ENCODE assay signal across 8 mouse cellular contexts in the genomic region with DNA sequence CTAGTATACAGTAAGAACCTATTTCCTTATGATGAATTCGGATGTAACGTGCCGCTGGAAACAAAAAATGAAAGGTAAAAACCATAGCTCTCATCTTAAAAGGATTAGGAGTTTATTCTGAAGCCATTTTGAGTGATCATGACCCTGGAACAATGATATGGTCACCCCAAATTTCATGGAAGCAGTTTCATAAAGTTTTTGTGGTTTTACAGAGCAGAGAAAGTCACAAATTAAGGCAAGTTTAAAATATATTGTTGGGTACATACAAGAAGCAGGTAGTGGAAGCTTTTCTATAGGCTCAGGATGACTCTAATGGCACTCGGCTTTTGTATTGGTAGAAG. TPM values are rescaled to one million over a fixed set of nuclear protein-coding genes. Genes with fewer than 3 reads are reported as not detected.
DNase-seq lines count a peak whose midpoint lies in the region; ATAC-seq and TF ChIP-seq lines count a peak whose summit lies in the region.

No protein-coding gene starts in this region.

- 31% methylated on average over 4 of the region's 4 CpGs for WGBS in liver, adult 2 months
- WGBS in embryonic facial prominence, embryonic 15.5 days: 24% methylated on average over 4 of the region's 4 CpGs
- WGBS in limb, embryonic 12.5 days: 35% methylated on average over 4 of the region's 4 CpGs
- WGBS in neural tube, embryonic 15.5 days: 28% methylated on average over 4 of the region's 4 CpGs
- 11% methylated on average over 4 of the region's 4 CpGs for WGBS in thymus, adult 2 months

- H3K27ac ChIP-seq in liver, adult 2 months (replicated peaks; ENCODE audit: insufficient read depth, low read depth, low read length): peak overlapping the region; percentile 97; the same call in 1 of the 2 replicates
- peak overlapping the region; percentile 98 for H3K27ac ChIP-seq in embryonic facial prominence, embryonic 15.5 days (replicated peaks)
- peak overlapping the region; percentile 97 for H3K27ac ChIP-seq in limb, embryonic 12.5 days
- H3K27ac ChIP-seq in neural tube, embryonic 15.5 days (replicated peaks): peak overlapping the region; percentile 96
- no peak overlapping the region for H3K27ac ChIP-seq in thymus, adult 2 months (ENCODE audit: control insufficient read depth, insufficient read depth, low read length)

- H3K27me3 ChIP-seq in liver, adult 2 months (ENCODE audit: control insufficient read depth, insufficient read depth, low read length): no peaks in the 10 kb centered on the region
- H3K27me3 ChIP-seq in embryonic facial prominence, embryonic 15.5 days: no peaks in the 10 kb centered on the region
- no peaks in the 10 kb centered on the region for H3K27me3 ChIP-seq in limb, embryonic 12.5 days
- H3K27me3 ChIP-seq in neural tube, embryonic 15.5 days (replicated peaks): no peaks in the 10 kb centered on the region
- H3K27me3 ChIP-seq in thymus, adult 2 months (ENCODE audit: control insufficient read depth, insufficient read depth, low read length): no peaks in the 10 kb centered on the region

- H3K9me3 ChIP-seq in embryonic facial prominence, embryonic 15.5 days (replicated peaks): no peaks in the 10 kb centered on the region
- no peaks in the 10 kb centered on the region for H3K9me3 ChIP-seq in limb, embryonic 12.5 days
- H3K9me3 ChIP-seq in neural tube, embryonic 15.5 days (replicated peaks): no peaks in the 10 kb centered on the region

- peak overlapping the region; percentile 86 for H3K9ac ChIP-seq in liver, adult 2 months (ENCODE audit: low read depth, low read length)
- H3K9ac ChIP-seq in embryonic facial prominence, embryonic 15.5 days: no peak overlapping the region
- peak overlapping the region; percentile 75; the same call in 1 of the 2 replicates for H3K9ac ChIP-seq in limb, embryonic 12.5 days (replicated peaks)
- peak overlapping the region; percentile 72 for H3K9ac ChIP-seq in neural tube, embryonic 15.5 days (replicated peaks)

- peak overlapping the region; percentile 75 for H3K4me3 ChIP-seq in liver, adult 2 months (ENCODE audit: insufficient read depth, low read depth, low read length)
- peak overlapping the region; percentile 68 for H3K4me3 ChIP-seq in embryonic facial prominence, embryonic 15.5 days (replicated peaks)
- H3K4me3 ChIP-seq in limb, embryonic 12.5 days (replicated peaks): peak overlapping the region; percentile 58
- peak overlapping the region; percentile 69 for H3K4me3 ChIP-seq in neural tube, embryonic 15.5 days (replicated peaks)
- H3K4me3 ChIP-seq in thymus, adult 2 months (ENCODE audit: control insufficient read depth, insufficient read depth, low read length): no peak overlapping the region

- DNase-seq in liver, adult 2 months (ENCODE audit: extremely low read depth, low read depth, low spot score): no peak
- DNase-seq in liver: no peak
- no peak for DNase-seq in thymus, adult 2 months
- DNase-seq in natural killer cell, adult 2 months (ENCODE audit: low spot score in 2 of 2): no peak
- DNase-seq in left cerebral cortex, adult 18-20 months (ENCODE audit: low spot score in 2 of 2): no peak

- peak overlapping the region; percentile 47 for H3K4me2 ChIP-seq in embryonic facial prominence, embryonic 15.5 days (replicated peaks)
- peak overlapping the region; percentile 52 for H3K4me2 ChIP-seq in limb, embryonic 12.5 days
- peak overlapping the region; percentile 62 for H3K4me2 ChIP-seq in neural tube, embryonic 15.5 days

- TF ChIP-seq CTCF in liver, adult 2 months (IDR thresholded peaks at IDR 0.05; ENCODE audit: low read depth, low read length): no peak
- TF ChIP-seq CTCF in thymus, adult 2 months (IDR thresholded peaks at IDR 0.05; ENCODE audit: borderline replicate concordance, control insufficient read depth, extremely low read depth, insufficient read depth, low read length, poor library complexity): no peak

- no peaks in the 10 kb centered on the region for H3K79me2 ChIP-seq in liver, adult 2 months (ENCODE audit: control insufficient read depth, insufficient read depth, low read length)

- H3K4me1 ChIP-seq in liver, adult 2 months (ENCODE audit: control insufficient read depth, insufficient read depth, low read length): peaks cover 1% of the 10 kb centered on the region; the same call in 1 of the 2 replicates
- no peaks in the 10 kb centered on the region for H3K4me1 ChIP-seq in embryonic facial prominence, embryonic 15.5 days
- 0 out of 2 replicates have a peak, but pooled peaks cover 3% of the 10 kb centered on the region for H3K4me1 ChIP-seq in limb, embryonic 12.5 days (replicated peaks)
- peaks cover 18% of the 10 kb centered on the region for H3K4me1 ChIP-seq in neural tube, embryonic 15.5 days
- no peaks in the 10 kb centered on the region for H3K4me1 ChIP-seq in thymus, adult 2 months (replicated peaks; ENCODE audit: control insufficient read depth, insufficient read depth, low read length)

- no peak for ATAC-seq in embryonic facial prominence, embryonic 15.5 days (ENCODE audit: insufficient number of reproducible peaks, low FRiP score, low TSS enrichment, low read depth)
- ATAC-seq in limb, embryonic 12.5 days (ENCODE audit: insufficient number of reproducible peaks, insufficient read depth, low FRiP score, low TSS enrichment, low read depth): no peak
- ATAC-seq in neural tube, embryonic 15.5 days (ENCODE audit: low FRiP score): no peak

- H3K36me3 ChIP-seq in liver, adult 2 months (ENCODE audit: control insufficient read depth, insufficient read depth, low read length): peaks cover 20% of the 10 kb centered on the region
- peaks cover 9% of the 10 kb centered on the region for H3K36me3 ChIP-seq in embryonic facial prominence, embryonic 15.5 days
- peaks cover 14% of the 10 kb centered on the region for H3K36me3 ChIP-seq in limb, embryonic 12.5 days
- peaks cover 2% of the 10 kb centered on the region; the same call in 1 of the 2 replicates for H3K36me3 ChIP-seq in neural tube, embryonic 15.5 days
- H3K36me3 ChIP-seq in thymus, adult 2 months (ENCODE audit: control insufficient read depth, insufficient read depth, low read length): peaks cover 15% of the 10 kb centered on the region

- TF ChIP-seq POLR2A in liver, adult 2 months (IDR thresholded peaks at IDR 0.05; ENCODE audit: extremely low read depth, insufficient read depth, low read length): no peak
- TF ChIP-seq POLR2A in thymus, adult 2 months (IDR thresholded peaks at IDR 0.05; ENCODE audit: control insufficient read depth, extremely low read depth, insufficient read depth, low read length, poor library complexity): no peak

RNA-seq across cellular contexts. Expression of a gene that starts 0.3 kb away (rescaled TPM):
- 98.5 and 116 TPM in 2 replicates for total RNA-seq in liver, adult 2 months (2014; rRNA removed)
- 52.0 and 64.6 TPM in 2 replicates for polyA plus RNA-seq in liver, adult 2 months (2012; rRNA removed)
- polyA plus RNA-seq in embryonic facial prominence, embryonic 15.5 days (2015; fragmentation: Nextera tagmentation; extraction: Ambion mirVana): 61.7 and 66.5 TPM in 2 replicates
- polyA plus RNA-seq in limb, embryonic 12.5 days (2016; fragmentation: Nextera tagmentation; extraction: Ambion mirVana): 43.6 and 48.9 TPM in 2 replicates
- 35.5 and 45.3 TPM in 2 replicates for polyA plus RNA-seq in neural tube, embryonic 15.5 days (2015; fragmentation: Nextera tagmentation; extraction: Ambion mirVana)
- 54.0 and 66.8 TPM in 2 replicates for polyA plus RNA-seq in thymus, adult 2 months (2012; rRNA removed)
- total RNA-seq in left cerebral cortex, adult 18-20 months (2021): 10 to 100 TPM; 34.3 to 37.5 TPM

RNA-seq across cellular contexts. Expression of a gene that starts 39.6 kb away (rescaled TPM):
- 1.0 and 1.1 TPM in 2 replicates for total RNA-seq in liver, adult 2 months (2014; rRNA removed)
- 0.14 and 0.20 TPM in 2 replicates for polyA plus RNA-seq in liver, adult 2 months (2012; rRNA removed)
- polyA plus RNA-seq in embryonic facial prominence, embryonic 15.5 days (2015; fragmentation: Nextera tagmentation; extraction: Ambion mirVana): 0.80 and 0.88 TPM in 2 replicates
- 0.73 and 0.78 TPM in 2 replicates for polyA plus RNA-seq in limb, embryonic 12.5 days (2016; fragmentation: Nextera tagmentation; extraction: Ambion mirVana)
- 1.2 and 1.3 TPM in 2 replicates for polyA plus RNA-seq in neural tube, embryonic 15.5 days (2015; fragmentation: Nextera tagmentation; extraction: Ambion mirVana)
- 1.6 and 2.0 TPM in 2 replicates for polyA plus RNA-seq in thymus, adult 2 months (2012; rRNA removed)
- total RNA-seq in left cerebral cortex, adult 18-20 months (2021): 1 to 10 TPM; 3.4 to 4.6 TPM

RNA-seq across cellular contexts. Expression of a gene that starts 44.9 kb away (rescaled TPM):
- 0.18 and 1.0 TPM in 2 replicates for total RNA-seq in liver, adult 2 months (2014; rRNA removed)
- polyA plus RNA-seq in liver, adult 2 months (2012; rRNA removed): 0.04 TPM in 1 of 2 replicates, not detected in the other
- polyA plus RNA-seq in embryonic facial prominence, embryonic 15.5 days (2015; fragmentation: Nextera tagmentation; extraction: Ambion mirVana): 0.50 and 0.51 TPM in 2 replicates
- polyA plus RNA-seq in limb, embryonic 12.5 days (2016; fragmentation: Nextera tagmentation; extraction: Ambion mirVana): 0.28 and 0.29 TPM in 2 replicates
- 0.46 and 0.89 TPM in 2 replicates for polyA plus RNA-seq in neural tube, embryonic 15.5 days (2015; fragmentation: Nextera tagmentation; extraction: Ambion mirVana)
- polyA plus RNA-seq in thymus, adult 2 months (2012; rRNA removed): 0.55 and 0.93 TPM in 2 replicates
- under 1 TPM; 0.21 to 0.45 TPM for total RNA-seq in left cerebral cortex, adult 18-20 months (2021)
